ENCODE assay signal across 8 mouse cellular contexts in genomic region chr3:137753257-137753654, GRCm38 (mm10).
A peak's percentile ranks its signal among the peaks of the same experiment; 100 is the strongest.
DNase-seq lines count a peak whose midpoint lies in the region; ATAC-seq and TF ChIP-seq lines count a peak whose summit lies in the region.

No protein-coding gene starts in this region.

- H3K4me3 ChIP-seq in lung, embryonic 16.5 days (ENCODE audit: low read length): peak overlapping the region; percentile 46
- H3K4me3 ChIP-seq in limb, embryonic 14.5 days (replicated peaks; ENCODE audit: low read length): 0 out of 2 replicates have a peak overlapping the region, but pooled peaks have one; percentile 30
- peak overlapping the region; percentile 23; the same call in 1 of the 2 replicates for H3K4me3 ChIP-seq in stomach, embryonic 14.5 days (ENCODE audit: low read depth, low read length)

- no peaks in the 10 kb centered on the region for H3K36me3 ChIP-seq in lung, embryonic 16.5 days (ENCODE audit: control insufficient read depth, insufficient read depth, low read length)
- H3K36me3 ChIP-seq in limb, embryonic 14.5 days (ENCODE audit: control insufficient read depth, insufficient read depth, low read length): no peaks in the 10 kb centered on the region
- H3K36me3 ChIP-seq in stomach, embryonic 14.5 days (ENCODE audit: control insufficient read depth, insufficient read depth, low read length): no peaks in the 10 kb centered on the region

- peak overlapping the region; percentile 31 for H3K9ac ChIP-seq in lung, embryonic 16.5 days (ENCODE audit: low read length)
- 0 out of 2 replicates have a peak overlapping the region, but pooled peaks have one; percentile 9 for H3K9ac ChIP-seq in limb, embryonic 14.5 days (ENCODE audit: low read depth, low read length, severe bottlenecking)
- no peak overlapping the region for H3K9ac ChIP-seq in stomach, embryonic 14.5 days (replicated peaks; ENCODE audit: low read depth, low read length)

- peak; percentile 25; the same call in 1 of the 2 replicates for ATAC-seq in frontal cortex, adult (ENCODE audit: low TSS enrichment)
- peak; percentile 60 for ATAC-seq in lung, embryonic 16.5 days (ENCODE audit: low read depth)
- no peak for ATAC-seq in limb, embryonic 14.5 days (ENCODE audit: low FRiP score, low read depth)
- no peak for ATAC-seq in stomach, embryonic 14.5 days (ENCODE audit: insufficient number of reproducible peaks, insufficient read depth, low FRiP score, low read depth)

- peak overlapping the region; percentile 63 for H3K4me2 ChIP-seq in lung, embryonic 16.5 days (ENCODE audit: low read depth, low read length)
- H3K4me2 ChIP-seq in limb, embryonic 14.5 days (replicated peaks; ENCODE audit: low read depth, low read length, severe bottlenecking): peak overlapping the region; percentile 48
- H3K4me2 ChIP-seq in stomach, embryonic 14.5 days (replicated peaks; ENCODE audit: low read depth, low read length): peak overlapping the region; percentile 44

- H3K9me3 ChIP-seq in lung, embryonic 16.5 days (ENCODE audit: control insufficient read depth, low read length): no peaks in the 10 kb centered on the region
- no peaks in the 10 kb centered on the region for H3K9me3 ChIP-seq in limb, embryonic 14.5 days (ENCODE audit: control insufficient read depth, low read length)
- no peaks in the 10 kb centered on the region for H3K9me3 ChIP-seq in stomach, embryonic 14.5 days (ENCODE audit: control insufficient read depth, low read depth, low read length)

- no peak for DNase-seq in frontal cortex, postnatal 36 days (ENCODE audit: low spot score in 2 of 2)
- no peak for DNase-seq in lung, postnatal 36 days
- no peak for DNase-seq in limb, embryonic 14.5 days (ENCODE audit: low spot score)
- no peak for DNase-seq in frontal cortex, postnatal 14 days (ENCODE audit: low spot score in 2 of 2)
- DNase-seq in left cerebral cortex, postnatal 36 days (ENCODE audit: low spot score in 2 of 2): no peak

- intact Hi-C loops in left cerebral cortex, postnatal 36 days (cut with DNase I): loop anchor here (2.0 to 10.0 kb wide), 7 partner anchors 128 to 1866 kb away; partner anchors contain the start of genes Ddit4l and Ppp3ca

- H3K27me3 ChIP-seq in lung, embryonic 16.5 days (ENCODE audit: control insufficient read depth, insufficient read depth, low read depth, low read length): no peaks in the 10 kb centered on the region
- no peaks in the 10 kb centered on the region for H3K27me3 ChIP-seq in limb, embryonic 14.5 days (ENCODE audit: control insufficient read depth, insufficient read depth, low read length)
- H3K27me3 ChIP-seq in stomach, embryonic 14.5 days (ENCODE audit: control insufficient read depth, insufficient read depth, low read length): no peaks in the 10 kb centered on the region

- WGBS in lung, embryonic 16.5 days: 34% methylated on average over 7 of the region's 7 CpGs
- WGBS in limb, embryonic 14.5 days: 59% methylated on average over 7 of the region's 7 CpGs
- 51% methylated on average over 7 of the region's 7 CpGs for WGBS in stomach, embryonic 14.5 days

- TF ChIP-seq POLR2A in limb, embryonic 14.5 days (IDR thresholded peaks at IDR 0.05; ENCODE audit: borderline replicate concordance, extremely low read depth, insufficient read depth, insufficient read length): no peak

- no peak overlapping the region for H3K27ac ChIP-seq in lung, embryonic 16.5 days (ENCODE audit: low read length)
- no peak overlapping the region for H3K27ac ChIP-seq in limb, embryonic 14.5 days (replicated peaks; ENCODE audit: low read depth, low read length)
- H3K27ac ChIP-seq in stomach, embryonic 14.5 days (ENCODE audit: low read length): no peak overlapping the region

- peaks cover 7% of the 10 kb centered on the region; the same call in 1 of the 2 replicates for H3K4me1 ChIP-seq in lung, embryonic 16.5 days (replicated peaks; ENCODE audit: control insufficient read depth, insufficient read depth, low read length)
- H3K4me1 ChIP-seq in limb, embryonic 14.5 days (ENCODE audit: control insufficient read depth, insufficient read depth, low read length): peaks cover 7% of the 10 kb centered on the region
- no peaks in the 10 kb centered on the region for H3K4me1 ChIP-seq in stomach, embryonic 14.5 days (ENCODE audit: control insufficient read depth, insufficient read depth, low read length)

Comparison
In these comparisons a context has a peak if more than half of its experiments do, and no peak if none do; other contexts are left out.
1. ATAC-seq: peak in frontal cortex, adult (single experiment) and lung, embryonic 16.5 days (single experiment); none in limb, embryonic 14.5 days (single experiment) and stomach, embryonic 14.5 days (single experiment).
2. Peak in every context shown above with its lines, with median percentiles within 50 percentile points of each other: H3K4me2 ChIP-seq and H3K4me3 ChIP-seq.